Mouse (Mus musculus) testis, adult 2 months (tissue): Measurements from ENCODE around the gene Zfp174.

Source experiments
- CTCF ChIP-seq: fragments of 200-500 bp; IDR thresholded peaks from 2 replicates; pipeline ENCODE4 v1.5.1; 2012; ENCODE audit warnings: low read depth, mild to moderate bottlenecking, inconsistent platforms, low read length, moderate library complexity; ENCODE audit not compliant: control insufficient read depth, insufficient read depth, insufficient replicate concordance
- POLR2A ChIP-seq: fragments of 200-500 bp; IDR thresholded peaks from 2 replicates; pipeline ENCODE4 v1.6.1; 2012; ENCODE audit warnings: low read depth, mild to moderate bottlenecking, inconsistent platforms, low read length, moderate library complexity; ENCODE audit not compliant: control insufficient read depth

DNA sequence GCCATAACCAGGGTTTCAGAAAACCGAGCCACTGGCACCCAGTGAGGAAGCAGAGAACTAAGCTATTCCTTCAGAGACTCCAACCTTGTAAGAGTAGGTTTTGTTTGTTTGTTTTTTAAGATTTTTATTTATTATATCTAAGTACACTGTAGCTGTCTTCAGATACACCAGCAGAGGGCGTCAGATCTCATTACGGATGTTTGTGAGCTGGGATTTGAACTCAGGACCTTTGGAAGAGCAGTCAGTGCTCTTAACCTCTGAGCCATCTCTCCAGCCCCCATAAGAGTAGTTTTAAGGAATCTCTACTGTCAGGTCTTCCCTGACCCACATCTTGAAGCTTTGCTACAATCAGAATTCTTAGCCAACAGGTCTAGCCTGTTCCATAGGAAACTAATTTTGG lies 1.3 kb downstream of the Zfp174 start:
- TF ChIP-seq POLR2A (no peak), CTCF (no peak)
